Mouse (Mus musculus): ENCODE results near the gene Gm36028.
A peak's percentile ranks its signal among the peaks of the same experiment; 100 is the strongest.

The Gm36028 gene

DNA sequence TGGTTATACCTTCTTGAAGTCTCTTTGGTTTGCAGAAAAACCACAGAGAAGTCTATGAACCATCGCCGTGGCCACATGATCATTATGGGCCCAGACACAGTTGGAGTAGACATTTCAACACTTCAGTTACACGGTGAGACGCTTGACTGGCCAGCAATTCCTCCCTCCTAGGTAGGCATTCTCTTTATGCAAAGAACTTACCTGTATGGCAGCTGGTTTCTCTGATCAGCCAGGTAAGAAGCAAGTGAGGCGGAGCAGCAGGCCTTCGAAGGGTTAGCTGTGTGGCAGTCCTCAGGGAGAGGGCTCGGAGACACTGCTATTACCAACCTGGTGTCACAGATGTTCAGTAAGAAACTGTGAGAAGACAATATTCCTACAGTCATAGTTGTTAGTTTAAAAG lies 733 bp downstream of the Gm36028 start:
- DNase-seq (ENCODE audit: low read depth) = no peak

DNA sequence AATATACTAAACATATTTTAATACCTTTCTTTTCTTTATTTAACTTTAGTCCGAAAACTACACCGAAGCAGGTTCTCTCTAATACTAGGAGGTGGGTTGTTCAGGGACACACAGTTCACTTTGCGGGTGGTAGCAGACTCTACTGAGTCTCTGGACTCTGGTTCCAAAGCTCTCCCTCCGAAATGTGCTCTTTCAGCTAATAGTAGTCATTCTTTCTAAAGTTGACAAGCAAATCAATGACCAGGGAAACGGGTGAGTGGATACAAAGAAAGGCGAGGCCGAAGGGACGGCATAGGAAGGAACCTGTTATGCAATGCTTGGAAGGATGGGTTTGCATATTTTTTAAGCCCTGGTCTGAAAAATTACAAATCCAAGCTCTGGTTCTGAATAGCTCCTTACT lies 3.5 kb downstream of the Gm36028 start:
- DNase-seq (ENCODE audit: low read depth) = no peak

DNA sequence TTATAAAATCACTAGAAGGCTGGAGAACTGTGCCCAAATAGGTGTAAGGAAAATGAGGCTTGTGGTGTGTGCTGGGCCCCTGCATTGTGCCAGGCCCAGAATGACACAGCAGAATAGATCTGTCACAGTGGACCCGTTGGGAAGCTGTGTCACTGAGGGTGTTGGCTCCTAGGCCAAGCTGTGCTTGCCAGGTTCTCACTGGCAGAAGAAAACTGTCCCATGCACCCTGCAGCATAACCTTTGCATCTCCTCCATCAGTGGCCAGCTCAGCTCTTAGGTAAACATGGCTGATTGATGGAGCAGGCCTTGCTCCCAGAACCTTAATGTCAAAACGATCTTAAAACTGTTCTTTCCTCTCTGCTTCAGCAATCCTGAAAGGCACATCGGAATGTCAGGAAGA lies 4.6 kb downstream of the Gm36028 start:
- DNase-seq (ENCODE audit: low read depth) = no peak

DNA sequence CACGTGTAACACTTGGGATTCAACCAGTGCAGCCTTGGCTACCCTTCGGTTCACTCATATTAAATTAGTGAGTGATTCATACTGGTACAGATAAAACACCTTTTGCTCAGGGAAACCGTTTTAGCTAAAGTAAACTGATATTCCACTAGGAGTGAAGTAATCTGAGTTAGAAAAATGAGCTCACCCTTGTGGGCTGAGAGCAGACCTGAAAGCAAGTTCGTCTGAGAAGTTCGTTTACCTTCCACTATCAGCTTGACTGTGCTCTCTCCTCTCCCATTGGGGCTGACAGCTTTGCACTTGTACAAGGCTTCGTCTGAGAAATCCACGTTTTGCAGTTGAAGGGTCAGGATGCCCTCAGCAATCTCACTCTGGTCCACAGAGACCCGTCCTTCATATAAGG lies 5.4 kb downstream of the Gm36028 start:
- DNase-seq (ENCODE audit: low read depth) = no peak

DNA sequence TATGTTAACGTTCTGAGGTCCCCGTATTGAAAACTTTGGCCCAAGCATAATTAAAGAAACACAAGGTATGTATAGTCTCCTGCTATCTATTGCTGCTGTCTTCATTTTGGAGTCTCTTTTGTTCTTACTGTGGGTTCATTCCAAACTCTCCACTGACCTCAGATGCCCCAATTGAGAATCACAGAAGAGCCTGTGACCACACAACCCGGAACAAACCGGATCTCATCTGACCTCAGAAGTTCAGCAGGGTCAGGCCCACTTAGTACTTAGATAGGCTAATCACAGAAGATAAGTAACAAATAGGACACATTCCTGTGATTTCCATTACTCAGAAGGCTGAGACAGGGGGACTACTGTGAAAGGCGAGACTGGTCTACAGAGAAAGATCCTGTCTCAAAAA lies 6.4 kb downstream of the Gm36028 start:
- no peak for DNase-seq (ENCODE audit: low read depth)

DNA sequence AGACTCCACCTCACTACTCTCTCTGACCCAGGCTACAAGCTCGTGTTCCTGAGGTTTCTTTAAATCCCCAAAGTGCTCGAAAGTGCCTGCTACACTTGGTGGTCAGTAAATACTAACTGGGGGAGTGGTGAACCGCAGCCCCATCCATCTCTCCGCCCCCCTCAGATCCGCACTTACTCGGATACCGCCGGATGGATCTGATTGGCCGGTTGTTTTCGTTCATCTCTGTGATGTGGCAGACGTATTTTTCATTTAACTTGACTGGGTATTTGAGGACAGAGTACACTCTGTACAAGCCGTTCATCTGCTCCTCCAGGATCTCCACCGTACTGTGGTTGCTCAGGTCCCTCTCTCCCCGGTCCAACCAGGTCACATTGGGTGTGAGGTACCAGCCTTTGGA lies 6.9 kb downstream of the Gm36028 start:
- no peak for DNase-seq (ENCODE audit: low read depth)

DNA sequence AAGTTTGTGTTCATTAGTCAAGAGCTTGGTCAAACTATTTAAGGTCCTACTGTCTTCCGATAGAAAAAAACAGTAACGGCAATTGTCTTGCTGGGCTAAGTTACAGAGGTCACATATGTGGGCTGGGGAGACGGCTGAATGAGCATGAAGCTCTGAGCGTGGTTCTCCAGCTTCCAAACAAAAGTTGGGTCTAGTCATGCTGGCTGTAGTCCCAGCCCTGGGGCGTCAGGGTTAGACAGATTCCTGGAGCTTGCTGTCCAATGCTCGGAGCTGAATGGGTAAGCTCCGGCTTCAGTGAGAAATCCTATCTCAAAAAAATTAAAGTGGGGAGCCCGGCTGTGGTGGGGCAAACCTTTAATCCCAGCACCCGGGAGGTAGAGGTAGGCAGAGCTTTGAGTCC lies 7.7 kb downstream of the Gm36028 start:
- no peak for DNase-seq (ENCODE audit: low read depth)

DNA sequence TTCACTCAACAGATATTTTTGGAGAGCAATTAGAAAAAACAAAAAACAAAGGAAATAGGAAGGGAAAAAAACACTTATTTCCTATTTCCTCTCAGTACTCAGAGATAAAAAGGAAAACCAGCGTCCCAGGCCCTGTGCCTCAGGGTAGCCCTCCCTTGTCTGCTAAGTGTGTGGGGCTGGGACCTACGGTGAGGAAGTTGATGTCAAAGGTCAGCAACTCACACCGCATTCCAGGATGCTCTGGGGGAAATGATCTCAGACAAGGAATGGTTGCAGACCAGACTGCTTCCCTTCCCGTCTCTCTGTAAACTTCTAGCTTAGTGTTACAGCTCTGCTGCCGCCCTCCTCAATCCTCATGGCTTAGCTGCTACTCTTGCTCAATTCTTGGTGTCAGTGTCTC lies 9.6 kb downstream of the Gm36028 start:
- DNase-seq (ENCODE audit: low read depth) = no peak

DNA sequence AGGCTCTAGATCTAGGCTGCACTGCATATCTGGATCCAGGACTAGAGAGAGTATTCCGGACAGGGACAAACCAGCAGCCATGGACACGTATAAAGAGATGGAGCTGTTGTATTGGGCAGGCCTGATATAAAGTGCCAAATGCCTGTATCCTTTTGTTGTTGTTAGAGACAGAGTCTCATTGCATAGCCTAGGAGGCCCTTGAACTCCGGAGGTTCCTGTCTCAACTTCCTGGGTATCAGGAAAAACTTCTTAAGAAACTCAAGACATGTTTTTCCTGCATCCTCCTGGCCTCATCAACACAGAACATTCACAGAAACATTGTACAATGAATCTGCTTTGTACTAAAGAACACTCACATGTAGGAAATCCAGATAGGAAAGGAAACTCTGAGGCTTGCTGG lies 13.9 kb downstream of the Gm36028 start:
- no peak for DNase-seq (ENCODE audit: low read depth)

DNA sequence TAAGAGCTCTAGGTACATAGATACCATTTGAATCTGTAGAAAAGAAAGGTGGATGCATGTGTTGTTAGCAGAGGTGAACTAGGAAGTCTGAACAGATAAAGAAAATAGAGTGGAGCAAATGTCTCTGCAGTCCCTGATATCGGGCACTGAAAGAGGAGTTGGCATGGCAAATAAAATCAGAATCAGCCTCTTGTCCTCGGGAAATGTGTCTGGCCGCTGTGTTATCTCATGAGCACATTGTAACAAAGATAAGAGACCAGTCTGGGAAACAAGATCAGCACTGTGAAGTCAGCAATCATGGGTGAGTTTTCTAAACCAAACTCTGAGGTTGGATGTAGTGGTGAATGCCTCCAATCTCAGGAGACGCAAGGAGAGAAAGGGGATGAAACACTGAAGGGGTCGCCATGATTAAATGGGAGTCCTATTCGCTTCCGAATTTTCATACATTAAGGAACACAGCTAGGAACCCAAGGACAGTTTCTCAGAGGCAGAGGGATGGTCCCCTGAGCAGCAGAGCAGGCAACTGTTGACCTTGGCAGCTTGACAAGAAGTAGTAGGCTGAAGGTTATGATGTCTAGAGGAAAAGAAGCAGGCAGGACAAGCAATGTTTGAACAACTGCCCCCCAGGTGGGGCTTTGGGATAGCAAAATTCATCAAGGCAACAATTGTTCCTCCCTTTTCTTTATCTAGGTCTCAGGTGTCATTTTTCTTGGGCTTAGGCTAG lies 15.6 kb downstream of the Gm36028 start:
- no peak for DNase-seq (ENCODE audit: low read depth)

DNA sequence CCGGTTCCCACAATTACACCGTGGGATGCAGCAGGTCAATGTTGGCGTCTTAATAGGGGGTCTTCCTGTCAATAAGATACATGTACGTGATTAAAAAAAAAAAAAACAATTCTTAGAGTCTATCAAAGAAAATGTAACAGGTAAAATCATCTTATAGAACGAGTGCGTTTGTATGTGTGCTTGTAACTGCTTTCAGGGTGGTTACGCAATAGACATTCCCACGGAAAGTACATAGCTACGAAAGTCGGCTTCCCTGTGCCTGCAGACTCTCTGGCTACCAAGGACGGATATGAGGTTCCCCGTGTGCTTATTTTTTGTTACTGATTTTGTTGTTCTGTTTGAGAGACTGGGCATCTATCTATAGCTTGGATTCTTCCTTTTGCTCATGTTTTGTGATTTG lies 17.2 kb downstream of the Gm36028 start:
- DNase-seq (ENCODE audit: low read depth) = no peak

DNA sequence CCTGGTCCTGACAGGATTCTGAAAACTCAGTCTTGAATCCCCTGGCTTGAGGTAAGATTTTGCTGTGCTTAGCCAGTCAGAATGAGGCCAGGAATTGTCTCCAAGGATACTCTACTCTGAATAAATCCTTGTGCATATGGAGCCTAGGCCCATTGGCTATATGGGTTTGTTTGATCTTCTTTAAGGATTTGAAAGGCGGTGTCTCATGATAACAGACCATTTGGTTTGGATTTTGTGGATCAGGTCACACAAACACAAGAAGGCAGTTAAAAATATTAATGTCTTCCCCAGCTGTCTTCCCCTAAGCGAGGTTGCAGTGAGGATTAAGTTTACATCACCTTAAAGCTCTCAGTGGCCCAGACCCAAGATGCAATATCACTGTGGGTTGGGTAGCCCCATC lies 18.5 kb downstream of the Gm36028 start:
- no peak for DNase-seq (ENCODE audit: low read depth)

DNA sequence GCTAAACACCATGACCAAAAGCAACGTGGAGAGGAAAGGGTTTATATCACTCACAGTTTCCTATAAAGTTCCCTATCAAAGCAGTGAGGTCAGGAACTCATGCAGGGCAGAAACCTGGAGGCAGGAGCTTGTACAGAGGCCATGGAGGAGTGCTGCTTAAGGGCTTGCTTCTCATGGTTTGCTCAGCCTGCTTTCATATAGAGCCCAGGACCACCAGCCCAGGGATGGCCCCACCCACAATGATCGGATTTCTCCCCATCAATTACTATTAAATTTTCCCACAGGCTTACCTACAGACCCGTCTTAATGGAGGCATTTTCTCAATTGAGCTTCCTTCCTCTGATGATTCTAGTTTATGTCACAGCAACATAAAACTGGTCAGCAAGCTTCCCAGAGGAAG lies 23.4 kb downstream of the Gm36028 start:
- no peak for DNase-seq (ENCODE audit: low read depth)

DNA sequence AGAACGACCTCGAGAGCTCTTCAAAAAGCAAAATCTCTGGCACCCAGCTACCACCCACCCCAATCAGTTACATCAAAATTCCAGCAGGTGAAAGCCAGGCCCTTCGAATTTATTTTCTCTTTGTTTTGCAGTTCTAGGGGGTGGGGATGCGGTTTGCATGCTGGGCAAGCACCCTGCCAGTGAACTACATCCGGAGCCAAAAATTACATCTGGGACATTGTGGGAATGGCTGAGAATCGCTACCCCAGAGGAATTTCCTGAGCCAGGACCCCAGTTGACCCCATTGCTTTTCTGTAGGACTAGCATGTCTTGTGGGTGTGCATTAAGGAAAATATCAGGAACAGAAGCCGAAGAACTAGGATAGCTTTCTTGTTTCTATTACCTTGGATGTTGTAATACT lies 29.9 kb downstream of the Gm36028 start:
- DNase-seq (ENCODE audit: low read depth) = no peak

DNA sequence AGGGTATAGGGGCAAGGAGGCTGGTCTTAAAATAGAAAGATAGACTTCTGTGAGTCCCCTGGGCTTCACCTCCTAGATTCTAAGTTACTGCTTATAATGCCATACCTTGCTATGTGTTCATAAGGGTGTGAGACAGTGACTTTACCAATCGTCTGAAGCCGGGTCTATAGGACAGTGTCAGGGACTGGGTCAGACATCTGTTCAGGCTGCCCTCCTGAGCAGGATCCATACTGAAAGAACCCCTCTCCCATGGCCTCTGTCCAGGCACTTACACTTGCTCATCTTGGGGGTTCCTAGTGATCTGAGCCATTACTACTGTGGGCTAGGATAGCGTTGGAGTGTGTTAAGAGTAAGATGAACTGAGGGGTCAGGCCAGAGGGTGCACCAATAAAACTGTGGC lies 34.7 kb downstream of the Gm36028 start:
- no peak for DNase-seq (ENCODE audit: low read depth)

DNA sequence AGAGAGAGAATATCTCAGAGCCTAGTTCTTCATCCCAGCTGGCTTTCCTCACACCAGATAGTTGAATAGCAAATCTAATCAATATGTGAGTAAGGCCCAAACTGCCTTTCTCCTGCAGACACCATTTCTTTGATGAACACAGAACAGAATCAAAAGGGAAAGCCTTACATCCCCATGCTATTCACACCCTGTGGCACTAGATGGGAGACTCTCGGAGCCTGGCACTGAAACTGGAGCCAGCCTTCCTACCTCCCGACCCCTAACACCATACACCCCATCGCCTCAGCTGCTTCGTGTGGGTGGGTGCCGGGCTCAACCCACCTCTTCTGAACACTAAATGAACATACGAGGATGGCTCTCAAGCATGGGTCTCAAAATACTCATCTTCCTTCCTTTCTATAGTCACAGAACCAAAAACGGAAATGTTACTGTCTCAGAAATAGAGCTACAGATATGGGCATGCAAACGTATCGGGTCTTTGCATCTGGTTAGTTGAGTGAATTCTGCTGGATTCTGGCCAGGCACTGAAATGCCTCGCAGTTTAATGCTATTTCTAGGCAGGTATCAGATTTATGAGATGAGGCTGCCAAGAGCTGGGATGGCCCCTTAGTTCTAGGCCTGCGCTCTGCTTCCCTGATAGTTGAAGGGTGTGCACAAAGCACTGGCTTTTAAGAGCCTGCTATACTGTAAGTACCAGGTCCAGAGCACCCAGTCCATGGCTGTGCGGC lies 36.0 kb downstream of the Gm36028 start:
- DNase-seq (ENCODE audit: low read depth) = no peak

DNA sequence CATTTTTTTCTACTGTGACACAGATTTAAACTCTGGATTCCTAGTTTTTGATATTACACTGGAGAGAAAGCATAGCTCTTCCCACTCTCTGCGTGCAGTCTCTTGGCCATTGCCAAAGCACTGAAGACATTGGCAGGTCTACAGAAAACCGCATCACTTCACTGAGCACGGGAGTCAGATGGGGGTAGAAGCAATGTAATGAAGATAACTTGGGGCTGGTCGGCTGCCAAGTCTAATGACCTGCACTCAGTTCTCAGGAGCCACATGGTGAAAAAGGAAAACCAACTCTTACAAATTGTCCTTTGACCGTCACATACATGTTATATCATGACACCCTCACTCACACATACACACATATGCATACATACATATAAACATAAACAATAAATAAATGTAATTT lies 37.0 kb downstream of the Gm36028 start:
- DNase-seq (ENCODE audit: low read depth) = no peak

DNA sequence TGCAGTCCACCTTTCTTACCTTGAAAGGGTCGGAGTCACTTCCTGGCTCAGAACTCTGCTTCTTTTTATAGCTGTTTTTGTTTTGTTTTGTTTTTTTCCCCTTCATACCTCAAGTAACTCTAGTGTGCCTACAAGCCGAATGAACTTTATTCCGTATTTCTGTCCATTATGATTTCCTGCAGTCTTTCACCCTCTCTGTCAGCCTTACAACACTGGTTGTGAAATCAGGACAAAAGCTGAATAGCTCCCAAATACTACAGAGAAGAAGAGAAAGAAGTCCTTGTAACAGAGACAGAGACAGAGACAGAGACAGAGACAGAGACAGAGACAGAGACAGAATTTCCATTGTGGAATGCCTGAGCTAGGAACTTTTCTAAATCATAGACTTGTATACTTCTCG lies 43.0 kb downstream of the Gm36028 start:
- no peak for DNase-seq (ENCODE audit: low read depth)

DNA sequence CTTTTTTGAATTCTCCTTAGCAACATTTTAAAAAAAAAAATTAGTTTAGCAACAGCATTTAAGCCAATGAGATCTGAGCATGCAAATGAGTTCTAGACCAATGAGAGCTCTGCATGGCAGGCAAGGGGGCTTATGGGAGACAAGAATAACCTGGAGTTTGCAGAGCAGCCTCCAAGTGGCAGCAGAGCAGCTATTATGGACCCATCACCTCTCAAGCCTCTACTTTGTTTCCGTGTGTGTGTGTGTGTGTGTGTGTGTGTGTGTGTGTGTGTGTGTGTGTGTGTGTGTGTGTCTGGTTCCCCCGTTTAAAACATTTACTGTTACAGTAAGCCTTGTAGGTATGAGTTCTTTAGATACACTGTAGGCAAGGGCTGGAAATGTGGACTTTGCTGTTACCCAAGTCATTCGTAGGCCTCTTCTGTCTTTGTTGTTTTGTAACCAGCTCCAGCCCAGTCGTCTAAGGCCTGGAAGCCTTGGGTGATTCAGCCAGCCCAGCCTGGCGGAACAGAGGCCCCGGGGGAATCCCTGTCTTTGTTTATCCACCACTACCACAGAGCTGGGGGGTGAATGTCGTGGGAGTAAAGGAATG lies 46.5 kb downstream of the Gm36028 start:
- peak; percentile 48 for DNase-seq (ENCODE audit: low read depth)

DNA sequence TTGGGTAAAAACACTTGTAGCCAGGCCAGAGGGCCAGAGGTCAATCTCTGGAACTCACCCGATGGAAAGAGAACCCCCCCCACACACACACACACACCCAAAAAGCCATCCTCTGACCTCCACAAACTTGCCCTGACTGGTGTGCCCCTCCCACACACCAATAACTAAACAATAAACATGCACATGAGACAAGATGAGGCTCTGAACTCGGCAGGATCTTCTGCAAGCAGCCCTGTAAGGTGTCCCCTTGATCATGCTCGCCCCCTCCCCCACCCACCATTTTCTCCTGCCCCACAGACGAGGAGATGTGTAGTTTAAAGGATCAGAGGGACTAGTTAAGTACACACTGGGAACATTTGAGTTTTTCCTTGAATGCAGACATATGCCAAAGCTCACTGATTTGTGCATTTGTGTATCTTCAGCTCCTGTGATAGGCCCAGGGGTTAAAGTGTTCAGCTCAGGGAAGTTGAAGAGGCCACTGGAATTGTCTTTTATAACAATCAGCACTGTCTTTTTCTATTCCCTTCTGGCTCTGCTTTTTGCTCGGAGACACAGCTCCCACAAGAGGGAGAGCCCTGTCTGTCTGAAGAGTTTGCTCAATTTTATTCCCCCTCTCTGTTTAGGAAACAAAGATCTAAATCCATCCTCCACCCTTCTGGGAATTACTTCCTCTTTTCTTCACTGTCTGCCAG lies 47.1 kb downstream of the Gm36028 start:
- no peak for DNase-seq (ENCODE audit: low read depth)

DNA sequence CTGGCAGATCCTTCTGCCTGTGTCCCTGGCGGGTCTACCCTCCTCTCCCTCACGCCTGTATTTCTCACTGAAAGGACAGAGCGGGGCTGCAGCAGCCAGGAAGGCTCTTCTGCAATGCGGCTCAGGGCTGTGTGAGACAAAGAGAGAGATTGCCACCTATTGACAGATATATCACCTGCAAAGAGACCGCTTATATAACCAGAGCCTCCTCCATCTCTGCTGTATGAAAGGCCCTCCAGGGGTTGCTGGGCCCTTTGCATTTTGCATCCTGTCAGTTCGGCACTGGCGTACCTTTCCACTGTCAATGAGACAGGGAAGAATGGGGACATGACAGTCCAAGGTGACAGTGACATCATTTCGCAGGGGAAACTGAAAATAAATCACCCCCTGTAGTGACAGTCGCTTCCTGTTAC lies 48.5 kb downstream of the Gm36028 start:
- peak; percentile 2 for DNase-seq (ENCODE audit: low read depth)

DNA sequence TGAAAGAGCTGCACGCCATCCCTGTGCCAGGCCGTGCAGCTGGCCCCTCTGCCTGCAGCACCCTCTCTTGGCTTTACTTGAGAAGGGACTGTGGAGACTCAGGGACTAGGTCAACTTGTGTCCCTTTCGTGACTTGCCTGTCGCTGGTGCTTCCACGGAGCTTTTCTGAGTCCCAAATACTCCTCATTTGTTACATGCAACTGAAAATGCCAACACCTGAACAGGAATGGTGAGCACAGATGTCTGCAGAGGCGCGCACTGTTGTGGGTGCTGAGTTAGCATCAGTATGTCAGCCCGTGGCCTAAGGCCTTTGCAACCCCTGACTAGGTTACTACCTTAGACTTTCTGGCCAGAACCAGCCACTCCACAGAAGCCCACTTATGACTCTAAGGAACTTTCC lies 49.1 kb downstream of the Gm36028 start:
- no peak for DNase-seq (ENCODE audit: low read depth)

DNA sequence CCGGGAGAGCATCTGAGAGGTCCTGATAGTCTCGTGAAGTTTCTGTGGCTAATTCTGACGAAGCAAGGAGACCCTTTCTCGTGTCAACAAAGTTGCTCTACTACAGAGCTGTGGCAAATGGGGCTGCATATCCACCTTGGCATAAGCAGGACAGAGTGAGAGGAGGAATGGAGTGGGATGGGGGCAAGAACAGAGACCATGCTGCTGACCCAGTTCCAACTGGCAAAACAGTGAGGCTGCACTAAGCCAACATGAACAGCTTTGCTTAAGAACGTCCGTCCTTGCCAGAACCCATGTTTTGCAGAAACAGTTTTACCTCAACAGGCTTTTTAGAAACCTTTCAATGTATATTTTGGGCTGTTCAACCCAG lies 51.3 kb downstream of the Gm36028 start:
- DNase-seq (ENCODE audit: low read depth) = no peak

All from induced T-regulatory cell, adult 2 months (primary cell).